Mouse (Mus musculus) erythroid progenitor cell, adult 5-6 weeks (primary cell): Measurements from ENCODE around the gene Gm42669. TPM values are rescaled to one million over a fixed set of nuclear protein-coding genes. Genes with fewer than 3 reads are reported as not detected.

Experiments used
- ATAC-seq: replicated peaks from 2 replicates; pipeline ENCODE4 v1.8.0; 2016; ENCODE audit warnings: moderate number of reproducible peaks, mild to moderate bottlenecking, moderate TSS enrichment, inconsistent platforms; ENCODE audit not compliant: poor library complexity, low FRiP score, severe bottlenecking
- total RNA-seq, 2 experiments: library from RNA; stranded (forward) in 1 of 2; stranded (reverse) in 1 of 2; fragments of 150-400 nt in 1 of 2; fragments of 186-747, 209-891 nt in 1 of 2; gene quantifications; 2 replicates each; pipeline versions ENCODE4 v1.2.3 to v1.2.4; 2015 to 2017; ENCODE audit warnings: low replicate concordance in 2 of 2

Gene Gm42669
- total RNA-seq, 2 experiments from 2014 or later: 0.08 TPM; not detected in 1

GRCm38 (mm10) chr5:107516087-107516486 is 8.7 kb downstream of the Gm42669 start:
- ATAC-seq: no peak

- ATAC-seq: no peak
These were observed 11.2 kb downstream of the Gm42669 start for GRCm38 (mm10) chr5:107518602-107519001.

GRCm38 (mm10) chr5:107521386-107521785 is 14.0 kb downstream of the Gm42669 start:
- ATAC-seq: no peak

DNA sequence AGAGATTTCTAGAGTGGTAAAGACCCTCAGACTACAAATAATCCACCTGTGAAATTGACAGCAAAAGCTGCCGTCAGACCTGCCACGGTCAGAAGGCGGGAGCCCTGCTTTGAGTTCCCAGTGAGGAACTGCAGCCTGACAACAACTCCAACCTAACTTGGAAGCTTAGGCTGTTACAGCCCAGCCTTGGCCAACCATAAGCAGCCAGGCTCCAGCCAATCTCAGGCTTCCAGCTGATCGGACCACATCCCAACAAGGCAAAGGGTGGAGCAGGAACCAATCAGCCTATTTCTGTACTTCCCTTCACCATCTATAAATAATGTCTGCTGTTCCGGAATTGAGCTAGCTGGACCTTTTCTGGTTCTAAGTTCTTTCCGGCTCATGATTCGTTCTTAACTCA is 14.5 kb downstream of the Gm42669 start:
- no peak for ATAC-seq

- ATAC-seq: no peak
These were observed 16.9 kb downstream of the Gm42669 start for GRCm38 (mm10) chr5:107524281-107524680.

GRCm38 (mm10) chr5:107528856-107529255 is 21.4 kb downstream of the Gm42669 start:
- no peak for ATAC-seq

DNA sequence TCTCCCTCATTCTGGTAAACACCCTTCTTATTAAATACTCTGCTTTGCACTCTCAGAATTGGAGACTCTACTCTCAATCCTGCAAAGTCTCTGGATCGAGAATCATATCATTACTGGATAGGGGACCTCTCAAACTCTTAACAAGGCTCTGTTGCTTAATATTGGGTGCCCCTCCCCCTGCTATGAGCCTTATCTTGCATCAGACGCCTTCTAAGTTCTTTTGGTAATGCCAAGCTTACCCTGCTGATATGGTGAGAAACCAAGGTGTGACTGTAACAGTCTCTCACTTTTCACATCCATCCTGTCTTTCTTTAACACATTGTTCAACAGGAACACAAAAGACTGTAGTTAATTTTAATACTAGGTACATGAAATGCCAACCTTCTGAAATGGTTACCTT is 26.2 kb downstream of the Gm42669 start:
- ATAC-seq: no peak

- ATAC-seq: no peak
These were observed 27.2 kb downstream of the Gm42669 start, which contains the start of gene 1700028K03Rik for GRCm38 (mm10) chr5:107534581-107534980. Gene 1700028K03Rik, plus strand, starts transcription at chr5:107534709.

GRCm38 (mm10) chr5:107541696-107542095 is 34.3 kb downstream of the Gm42669 start:
- ATAC-seq: no peak

GRCm38 (mm10) chr5:107545927-107546326 is 38.5 kb downstream of the Gm42669 start:
- ATAC-seq: no peak

DNA sequence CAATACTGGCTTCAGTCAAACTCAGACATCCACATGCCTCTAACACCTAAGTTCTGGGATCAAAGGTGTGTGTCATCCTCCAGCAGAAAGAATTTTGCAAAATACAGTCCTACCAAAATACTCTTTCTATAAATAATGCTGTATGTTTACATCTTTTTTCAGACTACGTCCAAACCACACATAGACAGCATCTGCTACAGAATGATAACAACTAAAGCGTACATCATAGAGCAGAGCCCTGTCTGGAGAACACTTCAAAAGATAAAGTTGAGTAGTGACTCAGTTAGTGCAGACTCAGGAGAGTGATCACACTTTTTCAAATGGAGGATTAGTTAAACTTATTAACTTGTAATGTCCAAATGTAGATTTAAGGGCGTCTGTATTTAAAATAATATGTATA is 40.5 kb downstream of the Gm42669 start:
- ATAC-seq: peak; percentile 93

DNA sequence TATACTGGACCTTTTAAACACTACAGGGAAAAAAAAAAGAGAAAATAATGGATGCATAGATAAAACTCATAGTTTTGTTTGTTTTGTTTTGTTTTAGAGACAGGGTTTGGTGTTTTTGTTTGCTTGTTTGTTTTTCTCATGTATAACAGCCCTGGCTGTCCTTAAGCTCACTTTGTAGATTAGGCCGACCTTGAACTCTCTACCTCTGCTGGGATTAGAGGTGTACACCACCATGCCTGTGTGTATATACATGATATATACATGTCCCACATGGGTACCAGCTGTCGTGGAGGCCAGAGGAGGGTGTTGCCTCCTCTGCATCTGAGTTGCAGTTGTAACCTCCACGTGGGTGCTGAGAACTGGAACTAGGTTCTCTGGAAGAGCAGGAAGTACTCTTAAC is 41.0 kb downstream of the Gm42669 start:
- ATAC-seq: peak; percentile 51

DNA sequence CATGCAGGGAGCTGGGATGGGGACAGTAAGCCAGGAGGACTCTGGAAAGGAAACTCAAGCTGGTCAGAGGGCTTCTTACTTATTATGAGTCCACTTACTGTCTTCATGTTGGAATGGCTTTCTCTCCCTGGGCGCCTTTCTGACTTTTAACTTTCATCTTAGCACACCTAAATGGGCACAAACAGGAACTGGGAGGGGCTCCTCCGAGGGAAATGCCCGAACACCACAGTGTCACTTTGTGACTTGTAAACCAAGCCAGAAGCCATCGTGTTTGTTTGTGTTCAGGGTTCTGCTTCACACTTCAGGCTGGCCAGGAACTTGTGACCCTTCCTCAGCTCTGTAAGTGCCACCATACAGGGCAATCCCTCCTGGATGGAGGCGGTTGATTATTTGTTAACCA is 46.9 kb downstream of the Gm42669 start:
- ATAC-seq: no peak

GRCm38 (mm10) chr5:107556969-107557368 is 49.5 kb downstream of the Gm42669 start:
- ATAC-seq: peak; percentile 79

- ATAC-seq: no peak
These were observed 61.7 kb downstream of the Gm42669 start for GRCm38 (mm10) chr5:107569148-107569547.

GRCm38 (mm10) chr5:107597301-107598077 is 90.1 kb downstream of the Gm42669 start, which contains the start of the genes Rpap2 and Glmn:
Gene Rpap2, plus strand, starts transcription at chr5:107597373.
Gene Glmn, minus strand, starts transcription at chr5:107597888.
- ATAC-seq: peak; percentile 92

- no peak for ATAC-seq
These were observed 91.0 kb downstream of the Gm42669 start for GRCm38 (mm10) chr5:107598380-107598779.

GRCm38 (mm10) chr5:107611224-107611623 is 103.8 kb downstream of the Gm42669 start:
- peak; percentile 74 for ATAC-seq

- ATAC-seq: no peak
These were observed 110.6 kb downstream of the Gm42669 start for GRCm38 (mm10) chr5:107617986-107618385.

DNA sequence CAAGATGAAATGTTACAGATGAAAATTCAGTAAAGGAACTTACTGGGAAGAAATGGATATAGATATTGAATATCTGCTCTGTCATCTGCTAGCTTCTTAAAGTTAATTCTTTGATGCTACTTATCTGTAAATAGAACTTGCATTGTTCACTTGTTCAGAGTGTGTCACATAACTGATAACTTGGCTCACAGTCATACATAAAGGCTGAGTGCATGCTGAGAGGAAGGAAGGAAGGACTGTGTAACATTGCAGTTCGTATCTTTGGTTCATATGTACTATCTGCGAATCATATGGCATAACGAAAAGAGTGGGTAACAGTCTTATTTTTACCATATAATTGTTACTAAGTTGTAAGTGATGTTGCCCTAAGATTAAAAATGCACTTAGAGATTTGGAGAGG is 113.9 kb downstream of the Gm42669 start:
- no peak for ATAC-seq
